Mouse (Mus musculus) urinary bladder, postnatal 36 days (tissue): ENCODE results near the gene Gm17604.

Experiments used
- DNase-seq, 2 experiments: peaks; one replicate each; pipeline ENCODE4 v3.0.0; 2022; ENCODE audit warnings: low spot score in 2 of 2, mixed read lengths in 1 of 2

The Gm17604 gene

GRCm38 (mm10) chrX:165004779-165005324 is at the start of gene Gm17604:
Gene Gm17604, minus strand, starts transcription at chrX:165004829.
- no peak for DNase-seq

GRCm38 (mm10) chrX:165049929-165050328 is 45.3 kb upstream of the Gm17604 start:
- DNase-seq, result no peak

DNA sequence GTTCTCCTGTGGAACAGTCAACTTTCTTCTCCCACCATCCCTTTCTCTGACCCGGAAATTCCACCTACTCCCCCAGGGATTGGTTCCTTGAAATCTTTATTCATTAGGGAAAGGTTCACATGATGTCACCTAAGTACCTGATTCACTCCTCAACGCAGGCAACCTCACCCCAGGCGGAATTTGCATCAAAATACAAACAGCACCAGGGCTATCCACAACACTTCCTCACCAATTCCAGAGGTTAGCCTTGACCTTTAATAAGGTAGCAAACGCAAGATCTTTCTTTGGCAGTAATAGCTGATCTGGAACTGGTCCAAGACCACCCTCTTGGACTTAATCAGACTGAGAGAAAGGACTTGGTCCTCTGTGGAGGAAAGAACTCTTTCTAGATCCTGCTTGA is 1.5 kb downstream of the Gm17604 start:
- DNase-seq, result no peak

DNA sequence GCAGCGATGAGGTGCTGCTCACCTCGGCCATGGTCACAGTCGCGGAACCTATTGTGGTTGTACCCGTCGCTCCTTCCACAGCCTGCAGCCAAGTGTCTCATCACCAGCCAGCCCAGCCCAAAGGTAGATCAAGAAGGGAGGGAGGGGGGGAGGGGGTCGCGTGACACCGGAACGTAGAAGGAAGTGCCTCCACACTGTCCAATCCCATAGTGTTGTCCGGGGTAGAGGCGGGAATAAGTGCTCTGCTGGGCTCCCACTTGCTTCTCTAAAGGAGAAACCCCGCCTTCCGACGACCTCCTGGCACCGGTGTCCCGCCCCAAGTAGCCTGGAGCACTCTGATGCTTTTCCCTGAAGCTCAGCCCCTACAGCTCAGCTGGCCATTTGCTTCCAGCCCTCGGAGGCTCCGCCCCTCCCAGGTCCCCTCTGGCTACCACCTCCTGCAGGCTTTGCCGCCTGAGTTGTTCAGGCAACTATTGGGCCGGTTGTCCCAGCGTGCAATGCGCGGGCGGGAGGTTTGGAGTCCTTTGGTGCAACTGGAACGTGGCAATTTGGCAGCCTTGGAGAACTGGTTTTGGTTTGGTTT is 24.3 kb downstream of the Gm17604 start, which contains the start of the genes Mospd2 and Fancb:
Mospd2 (minus strand) TSS at position 183 of the 583 bp plus-strand sequence.
Fancb (plus strand) TSS at position 400 of the 583 bp plus-strand sequence.
- DNase-seq, result peak; percentile 74 to 90

DNA sequence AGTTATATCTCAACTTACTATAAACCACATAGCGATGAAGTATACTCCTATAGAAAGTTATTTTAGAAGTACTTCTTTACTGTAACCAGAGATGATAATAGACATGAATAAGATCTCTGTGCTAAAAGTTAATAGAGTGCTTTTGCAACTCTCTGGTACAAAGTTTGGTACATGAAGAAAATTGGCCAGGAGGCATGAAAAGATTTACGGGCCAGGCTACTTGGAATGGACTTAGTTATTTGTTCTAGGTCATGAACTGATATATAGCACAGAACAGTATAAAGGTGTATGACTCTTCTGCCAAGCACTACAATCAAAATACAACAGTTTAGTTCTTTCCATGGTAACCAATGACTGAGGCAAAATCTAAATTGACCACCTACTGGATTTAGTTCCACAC is 25.8 kb downstream of the Gm17604 start:
- DNase-seq, result no peak

GRCm38 (mm10) chrX:164971206-164971605 is 33.4 kb downstream of the Gm17604 start:
- no peak for DNase-seq

DNA sequence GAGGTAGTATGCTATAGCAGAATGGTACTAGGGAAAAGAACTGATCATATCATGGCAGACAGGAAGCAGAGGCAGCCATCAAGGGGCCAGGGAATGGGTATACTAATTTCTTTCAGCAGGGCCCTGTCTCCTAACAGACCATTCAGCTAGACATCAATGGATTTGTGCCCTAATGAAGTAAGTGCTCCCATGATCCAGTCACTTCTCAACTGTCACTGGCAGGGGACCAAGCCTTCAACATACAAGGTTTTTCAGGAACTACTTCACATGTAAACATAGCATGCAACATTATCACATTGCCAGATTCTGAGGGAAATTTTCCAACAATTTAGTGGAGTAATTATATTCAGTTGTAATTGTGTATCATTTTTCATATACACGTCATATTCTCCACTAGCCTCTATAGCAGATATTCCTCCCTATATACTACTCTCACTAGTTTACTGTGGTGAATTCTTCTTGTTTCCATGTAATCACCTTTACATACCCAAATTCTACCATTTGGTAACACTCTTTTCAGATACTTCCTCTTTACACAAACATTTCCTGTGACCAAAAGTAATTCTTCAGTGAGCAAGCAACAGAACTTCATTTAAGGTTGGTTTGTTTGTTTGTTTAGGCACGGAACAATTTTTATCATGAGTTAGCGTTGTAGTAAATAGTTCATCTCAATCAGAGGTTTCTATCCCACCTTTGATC is 38.7 kb downstream of the Gm17604 start:
- no peak for DNase-seq
